Mouse (Mus musculus) G1E (cell line): ENCODE measurements around the gene Slc8a2.

ENCODE experiments used
- CTCF ChIP-seq: IDR thresholded peaks from 2 replicates; pipeline ENCODE4 v1.5.1; 2012; ENCODE audit warnings: low read depth, low read length, inconsistent platforms, mixed read lengths
- GATA1 ChIP-seq: IDR thresholded peaks from 2 replicates; pipeline ENCODE4 v1.6.1; 2012; ENCODE audit warnings: borderline replicate concordance, low read length, inconsistent platforms, mixed read lengths
- GATA2 ChIP-seq: IDR thresholded peaks from 2 replicates; pipeline ENCODE4 v1.6.1; 2012; ENCODE audit warnings: low read depth, low read length, inconsistent platforms, borderline replicate concordance
- POLR2AphosphoS5 ChIP-seq: IDR thresholded peaks from 2 replicates; pipeline ENCODE4 v1.6.1; 2012; ENCODE audit warnings: low read depth, low read length, inconsistent platforms; ENCODE audit not compliant: insufficient replicate concordance
- TAL1 ChIP-seq: conservative IDR thresholded peaks from 2 replicates; pipeline ENCODE4 v1.6.1; 2012; ENCODE audit warnings: low read depth, low read length, inconsistent platforms, mixed read lengths

DNA sequence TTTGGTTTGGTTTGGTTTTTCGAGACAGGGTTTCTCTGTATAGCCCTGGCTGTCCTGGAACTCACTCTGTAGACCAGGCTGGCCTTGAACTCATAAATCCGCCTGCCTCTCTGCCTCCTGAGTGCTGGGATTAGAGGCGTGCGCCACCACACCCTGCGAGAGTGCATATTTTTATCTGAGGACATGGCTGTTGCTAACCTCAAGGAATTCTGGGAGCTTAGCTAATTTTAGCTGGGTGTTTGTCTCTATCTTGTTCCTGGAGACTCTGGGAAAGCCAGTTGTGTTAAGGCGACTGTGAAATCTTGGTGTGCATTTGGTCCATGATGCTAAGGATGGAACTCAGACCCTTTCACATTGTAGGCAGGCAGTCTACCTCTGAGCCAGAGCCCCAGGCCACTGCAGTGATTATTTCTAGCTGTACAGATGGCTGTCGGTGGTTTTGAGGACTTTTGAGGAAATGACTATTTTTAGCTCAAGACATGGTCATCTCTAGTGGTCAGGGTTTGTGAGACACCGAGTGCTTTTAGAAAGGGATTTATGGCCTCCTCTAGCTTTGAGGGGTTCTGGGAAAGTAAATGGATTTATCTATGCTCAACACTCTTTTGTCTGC is 26.6 kb downstream of the Slc8a2 start:
- TF ChIP-seq CTCF (no peak), TAL1 (no peak), GATA1 (no peak), POLR2AphosphoS5 (no peak), GATA2 (no peak)
